In the genomic region with DNA sequence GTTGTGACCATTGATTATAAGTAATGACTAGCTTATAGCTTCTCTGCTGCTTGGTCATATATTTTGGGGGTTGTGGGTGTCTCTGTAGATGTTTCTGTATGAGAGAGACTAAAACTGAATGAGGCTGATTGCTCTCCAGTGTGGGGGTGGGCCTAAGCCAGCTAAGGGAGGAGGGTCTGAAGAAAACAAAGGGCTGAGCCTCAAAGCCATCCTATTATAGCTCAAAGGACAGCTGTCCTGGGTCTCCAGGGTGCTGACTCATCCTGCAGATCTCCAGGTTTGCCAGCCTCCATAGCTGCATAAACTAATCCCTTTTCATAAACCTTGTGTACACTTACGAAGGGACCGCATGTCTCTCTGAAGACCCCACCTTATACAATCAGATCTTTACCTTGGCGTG, we compare ENCODE assay signal across 32 mouse cellular contexts.
DNase-seq lines count a peak whose midpoint lies in the region; ATAC-seq and TF ChIP-seq lines count a peak whose summit lies in the region.
"Had no signal": no experiment of that assay in that cellular context is flagged by ENCODE, and none has a peak within 500 bp of the region (broad histone marks: within the 10 kb centered on the region; RNA-seq: fewer than 3 reads in every experiment).

No protein-coding gene starts in this region.

- 93% methylated on average over 3 of the region's 3 CpGs for WGBS in kidney, embryonic 15.5 days
- 77% methylated on average over 3 of the region's 3 CpGs for WGBS in hindbrain, embryonic 13.5 days

- H3K4me3 ChIP-seq in kidney, embryonic 15.5 days (replicated peaks), result no peak overlapping the region
- no peak overlapping the region for H3K4me3 ChIP-seq in hindbrain, embryonic 13.5 days
- no peak overlapping the region for H3K4me3 ChIP-seq in layer of hippocampus, adult 2 months
- H3K4me3 ChIP-seq: erythroblast, embryonic 14.5 days; forebrain, embryonic 13.5 days; hindbrain, embryonic 15.5 days; intestine, embryonic 15.5 days; limb, embryonic 10.5 days; limb, embryonic 15.5 days; liver, embryonic 13.5 days had no signal

- no peaks in the 10 kb centered on the region for H3K9me3 ChIP-seq in kidney, embryonic 15.5 days (replicated peaks)
- H3K9me3 ChIP-seq in hindbrain, embryonic 13.5 days, result no peaks in the 10 kb centered on the region
- H3K9me3 ChIP-seq: forebrain, embryonic 13.5 days; hindbrain, embryonic 15.5 days; intestine, embryonic 15.5 days; limb, embryonic 10.5 days; limb, embryonic 15.5 days; liver, embryonic 13.5 days had no signal

- no peaks in the 10 kb centered on the region for H3K36me3 ChIP-seq in kidney, embryonic 15.5 days
- H3K36me3 ChIP-seq in hindbrain, embryonic 13.5 days, result no peaks in the 10 kb centered on the region
- H3K36me3 ChIP-seq: hindbrain, embryonic 15.5 days; intestine, embryonic 15.5 days; limb, embryonic 10.5 days; limb, embryonic 15.5 days; liver, embryonic 13.5 days had no signal

- no peak overlapping the region for H3K27ac ChIP-seq in kidney, embryonic 15.5 days
- H3K27ac ChIP-seq in hindbrain, embryonic 13.5 days, result no peak overlapping the region
- no peak overlapping the region for H3K27ac ChIP-seq in layer of hippocampus, adult 2 months
- H3K27ac ChIP-seq: forebrain, embryonic 13.5 days; hindbrain, embryonic 15.5 days; intestine, embryonic 15.5 days; kidney, postnatal 0 days; limb, embryonic 10.5 days; limb, embryonic 15.5 days; liver, embryonic 13.5 days; macrophage; stomach, postnatal 0 days had no signal

- TF ChIP-seq CTCF in layer of hippocampus, adult 2 months (conservative IDR thresholded peaks at IDR 0.05), result no peak

- H3K27me3 ChIP-seq in kidney, embryonic 15.5 days, result no peaks in the 10 kb centered on the region
- H3K27me3 ChIP-seq in hindbrain, embryonic 13.5 days, result no peaks in the 10 kb centered on the region
- H3K27me3 ChIP-seq: forebrain, embryonic 13.5 days; hindbrain, embryonic 15.5 days; intestine, embryonic 15.5 days; limb, embryonic 15.5 days; liver, embryonic 13.5 days had no signal

- peaks cover 5% of the 10 kb centered on the region; the same call in 1 of the 2 replicates for H3K4me1 ChIP-seq in kidney, embryonic 15.5 days
- peaks cover 15% of the 10 kb centered on the region for H3K4me1 ChIP-seq in hindbrain, embryonic 13.5 days (replicated peaks)
- H3K4me1 ChIP-seq: forebrain, embryonic 13.5 days; hindbrain, embryonic 15.5 days; intestine, embryonic 15.5 days; limb, embryonic 15.5 days; liver, embryonic 13.5 days had no signal

- ATAC-seq in kidney, embryonic 15.5 days (replicated peaks; ENCODE audit: low FRiP score), result 0 out of 2 replicates have a peak, but pooled peaks have one; percentile 9
- ATAC-seq in hindbrain, embryonic 13.5 days (ENCODE audit: low FRiP score), result peak; percentile 54; the same call in 1 of the 2 replicates
- ATAC-seq: activated CD4-positive, CD25-positive, alpha-beta regulatory T cell, adult 4 months; forebrain, embryonic 13.5 days; intestine, embryonic 15.5 days had no signal

- DNase-seq in kidney, postnatal 4 days, result no peak
- DNase-seq in retina, postnatal 1 day, result peak; percentile 36
- DNase-seq in retina, embryonic 14.5 days (ENCODE audit: low spot score), result no peak
- no peak for DNase-seq in thymus, postnatal 10 days (ENCODE audit: low spot score in 2 of 2)
- DNase-seq in layer of hippocampus, adult 2 months (ENCODE audit: low spot score in 2 of 2), result no peak
- DNase-seq: adrenal gland, adult 2 months; adrenal gland, postnatal 36 days; B cell, adult 2 months; cerebellum, adult 8-10 months; cerebellum, postnatal 25 days; gastrocnemius, postnatal 10 days; heart, postnatal 14 days; kidney, adult 2 months; layer of hippocampus, adult 9-11 months; liver, embryonic 13.5 days; lung, adult 2 months; lung, postnatal 10 days; right cerebral cortex, postnatal 4 days; thymus, adult 18-20 months; thymus, postnatal 4 days had no signal

- H3K9ac ChIP-seq in kidney, embryonic 15.5 days, result no peak overlapping the region
- H3K9ac ChIP-seq in hindbrain, embryonic 13.5 days, result no peak overlapping the region
- H3K9ac ChIP-seq: forebrain, embryonic 13.5 days; hindbrain, embryonic 15.5 days; intestine, embryonic 15.5 days; limb, embryonic 15.5 days; liver, embryonic 13.5 days had no signal

- no peak overlapping the region for H3K4me2 ChIP-seq in kidney, embryonic 15.5 days
- no peak overlapping the region for H3K4me2 ChIP-seq in hindbrain, embryonic 13.5 days
- H3K4me2 ChIP-seq: forebrain, embryonic 13.5 days; hindbrain, embryonic 15.5 days; intestine, embryonic 15.5 days; limb, embryonic 15.5 days; liver, embryonic 13.5 days had no signal
